Mouse (Mus musculus): ENCODE measurements around the gene Col5a3. TPM values are rescaled to one million over a fixed set of nuclear protein-coding genes. Genes with fewer than 3 reads are reported as not detected.

Gene Col5a3
- polyA plus RNA-seq, 1 experiment from 2014 or later = 1.1 TPM

GRCm38 (mm10) chr9:20758243-20758642 is 56.6 kb downstream of the Col5a3 start:
- Histone ChIP-seq H3K4me3 (ENCODE audit: low read length) (no peak overlapping the region), H3K9me3 (ENCODE audit: control insufficient read depth, low read length) (peaks cover 3% of the 10 kb centered on the region), H3K4me1 (ENCODE audit: control insufficient read depth, insufficient read depth, low read depth, low read length) (peaks cover 5% of the 10 kb centered on the region; the same call in 1 of the 2 replicates), H3K27me3 (replicated peaks; ENCODE audit: control insufficient read depth, insufficient read depth, low read length) (no peaks in the 10 kb centered on the region), H3K9ac (ENCODE audit: low read depth, low read length) (no peak overlapping the region), H3K36me3 (ENCODE audit: control insufficient read depth, insufficient read depth, low read length) (no peaks in the 10 kb centered on the region), H3K27ac (ENCODE audit: low read depth, low read length) (no peak overlapping the region), H3K4me2 (ENCODE audit: low read length) (no peak overlapping the region)
- no peak for ATAC-seq
- 86% methylated on average over 2 of the region's 2 CpGs for WGBS

GRCm38 (mm10) chr9:20757087-20757955 is 57.5 kb downstream of the Col5a3 start:
- peaks cover 3% of the 10 kb centered on the region for H3K9me3 ChIP-seq (ENCODE audit: control insufficient read depth, low read length)
- H3K9ac ChIP-seq (ENCODE audit: low read depth, low read length) = no peak overlapping the region
- no peak overlapping the region for H3K4me3 ChIP-seq (ENCODE audit: low read length)
- no peak for ATAC-seq
- H3K4me2 ChIP-seq (ENCODE audit: low read length) = no peak overlapping the region
- no peak overlapping the region for H3K27ac ChIP-seq (ENCODE audit: low read depth, low read length)
- peaks cover 4% of the 10 kb centered on the region; the same call in 1 of the 2 replicates for H3K4me1 ChIP-seq (ENCODE audit: control insufficient read depth, insufficient read depth, low read depth, low read length)
- H3K36me3 ChIP-seq (ENCODE audit: control insufficient read depth, insufficient read depth, low read length) = no peaks in the 10 kb centered on the region
- WGBS = 63% methylated on average over 6 of the region's 6 CpGs
- no peaks in the 10 kb centered on the region for H3K27me3 ChIP-seq (replicated peaks; ENCODE audit: control insufficient read depth, insufficient read depth, low read length)

- Histone ChIP-seq H3K9ac (ENCODE audit: low read depth, low read length) (no peak overlapping the region), H3K36me3 (ENCODE audit: control insufficient read depth, insufficient read depth, low read length) (no peaks in the 10 kb centered on the region), H3K4me1 (ENCODE audit: control insufficient read depth, insufficient read depth, low read depth, low read length) (no peaks in the 10 kb centered on the region), H3K27me3 (replicated peaks; ENCODE audit: control insufficient read depth, insufficient read depth, low read length) (no peaks in the 10 kb centered on the region), H3K4me2 (ENCODE audit: low read length) (no peak overlapping the region), H3K4me3 (ENCODE audit: low read length) (no peak overlapping the region), H3K9me3 (ENCODE audit: control insufficient read depth, low read length) (peaks cover 3% of the 10 kb centered on the region), H3K27ac (ENCODE audit: low read depth, low read length) (no peak overlapping the region)
- no peak for ATAC-seq
- WGBS = 86% methylated on average over 4 of the region's 4 CpGs
These were observed 58.7 kb downstream of the Col5a3 start for GRCm38 (mm10) chr9:20756081-20756700.

GRCm38 (mm10) chr9:20754335-20754734 is 60.5 kb downstream of the Col5a3 start:
- Histone ChIP-seq H3K9ac (ENCODE audit: low read depth, low read length) (no peak overlapping the region), H3K9me3 (ENCODE audit: control insufficient read depth, low read length) (no peaks in the 10 kb centered on the region), H3K4me1 (ENCODE audit: control insufficient read depth, insufficient read depth, low read depth, low read length) (no peaks in the 10 kb centered on the region), H3K4me2 (ENCODE audit: low read length) (no peak overlapping the region), H3K27me3 (replicated peaks; ENCODE audit: control insufficient read depth, insufficient read depth, low read length) (no peaks in the 10 kb centered on the region), H3K36me3 (ENCODE audit: control insufficient read depth, insufficient read depth, low read length) (no peaks in the 10 kb centered on the region), H3K27ac (ENCODE audit: low read depth, low read length) (no peak overlapping the region), H3K4me3 (ENCODE audit: low read length) (no peak overlapping the region)
- 93% methylated on average over 2 of the region's 2 CpGs for WGBS
- no peak for ATAC-seq

GRCm38 (mm10) chr9:20751477-20752029 is 63.3 kb downstream of the Col5a3 start:
- Histone ChIP-seq H3K4me1 (ENCODE audit: control insufficient read depth, insufficient read depth, low read depth, low read length) (no peaks in the 10 kb centered on the region), H3K27ac (ENCODE audit: low read depth, low read length) (no peak overlapping the region), H3K4me3 (ENCODE audit: low read length) (no peak overlapping the region), H3K9ac (ENCODE audit: low read depth, low read length) (no peak overlapping the region), H3K36me3 (ENCODE audit: control insufficient read depth, insufficient read depth, low read length) (no peaks in the 10 kb centered on the region), H3K27me3 (replicated peaks; ENCODE audit: control insufficient read depth, insufficient read depth, low read length) (no peaks in the 10 kb centered on the region), H3K9me3 (ENCODE audit: control insufficient read depth, low read length) (no peaks in the 10 kb centered on the region), H3K4me2 (ENCODE audit: low read length) (no peak overlapping the region)
- ATAC-seq = peak; percentile 53
- 63% methylated on average over 6 of the region's 6 CpGs for WGBS

GRCm38 (mm10) chr9:20749213-20749612 is 65.7 kb downstream of the Col5a3 start:
- 90% methylated on average over 5 of the region's 5 CpGs for WGBS
- Histone ChIP-seq H3K4me3 (ENCODE audit: low read length) (no peak overlapping the region), H3K27me3 (replicated peaks; ENCODE audit: control insufficient read depth, insufficient read depth, low read length) (no peaks in the 10 kb centered on the region), H3K27ac (ENCODE audit: low read depth, low read length) (no peak overlapping the region), H3K4me2 (ENCODE audit: low read length) (no peak overlapping the region), H3K9ac (ENCODE audit: low read depth, low read length) (no peak overlapping the region), H3K4me1 (ENCODE audit: control insufficient read depth, insufficient read depth, low read depth, low read length) (peaks cover 3% of the 10 kb centered on the region; the same call in 1 of the 2 replicates), H3K36me3 (ENCODE audit: control insufficient read depth, insufficient read depth, low read length) (no peaks in the 10 kb centered on the region), H3K9me3 (ENCODE audit: control insufficient read depth, low read length) (no peaks in the 10 kb centered on the region)
- ATAC-seq = no peak

GRCm38 (mm10) chr9:20748540-20748939 is 66.3 kb downstream of the Col5a3 start:
- H3K9me3 ChIP-seq (ENCODE audit: control insufficient read depth, low read length) = no peaks in the 10 kb centered on the region
- H3K36me3 ChIP-seq (ENCODE audit: control insufficient read depth, insufficient read depth, low read length) = no peaks in the 10 kb centered on the region
- H3K9ac ChIP-seq (ENCODE audit: low read depth, low read length) = no peak overlapping the region
- ATAC-seq = no peak
- H3K4me1 ChIP-seq (ENCODE audit: control insufficient read depth, insufficient read depth, low read depth, low read length) = peaks cover 9% of the 10 kb centered on the region
- no peaks in the 10 kb centered on the region for H3K27me3 ChIP-seq (replicated peaks; ENCODE audit: control insufficient read depth, insufficient read depth, low read length)
- no peak overlapping the region for H3K4me2 ChIP-seq (ENCODE audit: low read length)
- H3K4me3 ChIP-seq (ENCODE audit: low read length) = no peak overlapping the region
- H3K27ac ChIP-seq (ENCODE audit: low read depth, low read length) = no peak overlapping the region
- 92% methylated on average over 3 of the region's 3 CpGs for WGBS

- H3K4me3 ChIP-seq (ENCODE audit: low read length) = no peak overlapping the region
- H3K36me3 ChIP-seq (ENCODE audit: control insufficient read depth, insufficient read depth, low read length) = no peaks in the 10 kb centered on the region
- H3K27ac ChIP-seq (ENCODE audit: low read depth, low read length) = no peak overlapping the region
- H3K4me1 ChIP-seq (ENCODE audit: control insufficient read depth, insufficient read depth, low read depth, low read length) = peaks cover 10% of the 10 kb centered on the region
- H3K27me3 ChIP-seq (replicated peaks; ENCODE audit: control insufficient read depth, insufficient read depth, low read length) = no peaks in the 10 kb centered on the region
- H3K4me2 ChIP-seq (ENCODE audit: low read length) = no peak overlapping the region
- 6% methylated on average over 3 of the region's 3 CpGs for WGBS
- H3K9ac ChIP-seq (ENCODE audit: low read depth, low read length) = no peak overlapping the region
- no peaks in the 10 kb centered on the region for H3K9me3 ChIP-seq (ENCODE audit: control insufficient read depth, low read length)
- ATAC-seq = no peak
These were observed 67.2 kb downstream of the Col5a3 start for GRCm38 (mm10) chr9:20747682-20748081.

GRCm38 (mm10) chr9:20746017-20746660 is 68.7 kb downstream of the Col5a3 start, which contains the start of gene Olfm2:
Gene Olfm2, minus strand, starts transcription at chr9:20746349.
- Histone ChIP-seq H3K4me2 (ENCODE audit: low read length) (peak within 1 kb of the TSS; percentile 67), H3K9ac (ENCODE audit: low read depth, low read length) (peak within 1 kb of the TSS; percentile 85), H3K4me1 (ENCODE audit: control insufficient read depth, insufficient read depth, low read depth, low read length) (peaks cover 10% of the 10 kb centered on the region), H3K27me3 (replicated peaks; ENCODE audit: control insufficient read depth, insufficient read depth, low read length) (no peaks in the 10 kb centered on the region), H3K4me3 (ENCODE audit: low read length) (peak within 1 kb of the TSS; percentile 72), H3K27ac (ENCODE audit: low read depth, low read length) (peak within 1 kb of the TSS; percentile 62), H3K36me3 (ENCODE audit: control insufficient read depth, insufficient read depth, low read length) (no peaks in the 10 kb centered on the region), H3K9me3 (ENCODE audit: control insufficient read depth, low read length) (no peaks in the 10 kb centered on the region)
- under 1% methylated on average over 31 of the region's 50 CpGs for WGBS
- peak; percentile 50 for ATAC-seq

Measured in hindbrain, embryonic 16.5 days (tissue).